Mouse (Mus musculus) brain, embryonic 14.5 days (tissue): Measurements from ENCODE around the gene Eipr1.

Source experiments
- CTCF ChIP-seq: fragments of 200-500 bp; IDR thresholded peaks from 2 replicates; pipeline ENCODE4 v1.5.1; 2012; ENCODE audit warnings: inconsistent platforms, mild to moderate bottlenecking, moderate library complexity, borderline replicate concordance; ENCODE audit not compliant: insufficient read depth, insufficient read length; ENCODE audit errors: extremely low read depth
- POLR2A ChIP-seq: fragments of 200-500 bp; IDR thresholded peaks from 2 replicates; pipeline ENCODE4 v1.6.1; 2012; ENCODE audit warnings: mild to moderate bottlenecking, inconsistent platforms, borderline replicate concordance; ENCODE audit not compliant: poor library complexity, insufficient read depth, insufficient read length, severe bottlenecking; ENCODE audit errors: extremely low read depth

DNA sequence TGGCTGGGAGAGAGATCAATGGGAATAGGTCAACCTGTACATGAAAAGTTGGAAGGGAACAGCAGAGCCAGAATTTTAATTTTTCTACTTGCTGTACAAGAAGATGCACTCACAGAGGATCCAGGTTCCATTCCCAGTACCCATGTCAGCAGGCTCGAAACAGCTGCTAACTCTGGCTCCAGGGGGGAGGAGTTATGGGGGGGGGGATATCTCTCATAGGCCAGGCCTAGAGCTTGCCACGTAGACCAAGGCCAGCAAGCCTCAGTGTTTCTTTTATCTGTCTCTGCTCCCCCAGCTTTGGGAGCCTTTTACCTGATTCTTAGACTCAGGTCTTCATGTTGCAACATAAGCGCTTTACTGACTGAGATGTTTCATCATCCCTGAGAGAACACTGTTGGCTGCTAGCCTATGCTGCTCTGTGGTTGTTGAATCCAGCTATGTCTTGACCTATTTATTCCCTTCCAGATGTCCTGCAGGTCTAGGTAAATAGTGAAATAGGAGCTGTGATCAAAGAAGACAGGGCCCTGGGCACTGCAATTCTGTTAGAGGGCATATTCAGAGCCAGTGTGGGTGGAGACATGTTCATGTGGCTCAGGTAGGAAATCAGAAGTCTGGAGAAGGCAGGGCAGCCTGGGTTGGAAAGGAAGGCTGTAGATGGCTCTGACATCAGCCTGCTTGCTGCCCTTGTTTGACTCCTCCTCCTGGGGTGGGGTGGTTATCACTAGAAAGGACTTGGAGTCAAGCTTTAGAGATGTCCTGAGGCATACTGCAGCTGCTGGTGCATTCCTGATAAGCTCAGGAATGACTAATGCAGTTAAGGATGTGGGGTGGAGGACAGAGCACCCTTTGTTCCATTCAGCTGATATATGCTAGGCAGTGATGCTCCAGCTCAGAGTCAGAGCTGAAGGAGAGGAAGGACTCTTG, 53.2 kb downstream of the Eipr1 start:
- TF ChIP-seq CTCF, result no peak
- no peak for TF ChIP-seq POLR2A
